Mouse (Mus musculus): ENCODE measurements around the gene Tmem8b.

The Tmem8b gene

GRCm38 (mm10) chr4:43668782-43669427 lies at the start of gene Tmem8b, which contains the start of gene Fam221b:
Tmem8b (plus strand) TSS chr4:43668971.
Fam221b (minus strand) TSS chr4:43669145.
- DNase-seq (ENCODE audit: low read depth, low spot score) = peak; percentile 78

- DNase-seq (ENCODE audit: low read depth, low spot score) = no peak
Measured at GRCm38 (mm10) chr4:43620146-43620778, 48.5 kb upstream of the Tmem8b start.

GRCm38 (mm10) chr4:43629106-43629817 lies 39.5 kb upstream of the Tmem8b start:
- DNase-seq (ENCODE audit: low read depth, low spot score) = no peak

- DNase-seq (ENCODE audit: low read depth, low spot score) = peak; percentile 73
Measured at GRCm38 (mm10) chr4:43630030-43630581, 38.7 kb upstream of the Tmem8b start.

- DNase-seq (ENCODE audit: low read depth, low spot score) = no peak
Measured at GRCm38 (mm10) chr4:43630671-43631045, 38.1 kb upstream of the Tmem8b start.

GRCm38 (mm10) chr4:43631046-43631955 lies 37.5 kb upstream of the Tmem8b start, which contains the start of gene Npr2:
Npr2 (plus strand) TSS chr4:43631935.
- DNase-seq (ENCODE audit: low read depth, low spot score) = no peak

- DNase-seq (ENCODE audit: low read depth, low spot score) = no peak
Measured at GRCm38 (mm10) chr4:43631956-43632920, 36.5 kb upstream of the Tmem8b start.

- no peak for DNase-seq (ENCODE audit: low read depth, low spot score)
Measured at GRCm38 (mm10) chr4:43633296-43633695, 35.5 kb upstream of the Tmem8b start.

- DNase-seq (ENCODE audit: low read depth, low spot score) = no peak
Measured at GRCm38 (mm10) chr4:43633736-43634135, 35.0 kb upstream of the Tmem8b start.

GRCm38 (mm10) chr4:43634621-43635374 lies 34.0 kb upstream of the Tmem8b start:
- no peak for DNase-seq (ENCODE audit: low read depth, low spot score)

GRCm38 (mm10) chr4:43636751-43637150 lies 32.0 kb upstream of the Tmem8b start:
- no peak for DNase-seq (ENCODE audit: low read depth, low spot score)

- DNase-seq (ENCODE audit: low read depth, low spot score) = no peak
Measured at GRCm38 (mm10) chr4:43640076-43640475, 28.7 kb upstream of the Tmem8b start.

- DNase-seq (ENCODE audit: low read depth, low spot score) = no peak
Measured at GRCm38 (mm10) chr4:43640491-43640890, 28.3 kb upstream of the Tmem8b start.

GRCm38 (mm10) chr4:43649783-43650182 lies 19.0 kb upstream of the Tmem8b start:
- DNase-seq (ENCODE audit: low read depth, low spot score) = no peak

GRCm38 (mm10) chr4:43652726-43653125 lies 16.0 kb upstream of the Tmem8b start:
- no peak for DNase-seq (ENCODE audit: low read depth, low spot score)

GRCm38 (mm10) chr4:43653161-43654015 lies 15.4 kb upstream of the Tmem8b start, which contains the start of gene Spag8:
Spag8 (minus strand) TSS chr4:43653594.
- no peak for DNase-seq (ENCODE audit: low read depth, low spot score)

GRCm38 (mm10) chr4:43655656-43656338 lies 13.0 kb upstream of the Tmem8b start:
- DNase-seq (ENCODE audit: low read depth, low spot score) = no peak
